In the genomic region with DNA sequence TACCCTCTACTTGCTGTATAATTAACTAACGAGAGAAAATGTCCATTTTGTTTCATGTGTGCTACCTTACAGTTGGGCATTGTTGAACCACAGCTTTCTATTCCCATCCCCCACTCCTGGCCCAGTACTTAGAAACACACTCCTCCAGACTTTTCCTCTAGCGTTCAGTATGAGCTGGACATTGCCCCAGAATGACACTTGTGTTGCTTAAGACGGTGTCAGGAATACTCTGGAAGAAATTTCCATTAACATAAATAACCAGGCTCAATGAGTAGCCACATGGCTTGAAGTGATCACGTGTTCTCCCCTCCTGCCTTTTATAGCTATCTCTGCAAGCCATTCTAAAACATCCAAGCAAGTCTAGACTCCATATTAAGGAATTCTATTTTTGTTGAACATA, we compare ENCODE assay signal across 11 mouse cellular contexts. TPM values are rescaled to one million over a fixed set of nuclear protein-coding genes. Genes with fewer than 3 reads are reported as not detected.
DNase-seq lines count a peak whose midpoint lies in the region; ATAC-seq and TF ChIP-seq lines count a peak whose summit lies in the region.
"Had no signal": no experiment of that assay in that cellular context is flagged by ENCODE, and none has a peak within 500 bp of the region (broad histone marks: within the 10 kb centered on the region; RNA-seq: fewer than 3 reads in every experiment).

No protein-coding gene starts in this region.

- H3K36me3 ChIP-seq in kidney, adult 2 months (ENCODE audit: control insufficient read depth, insufficient read depth, low read length): no peaks in the 10 kb centered on the region
- no peaks in the 10 kb centered on the region for H3K36me3 ChIP-seq in kidney, postnatal 0 days (ENCODE audit: insufficient read depth, low read length)

- H3K9me3 ChIP-seq in kidney, postnatal 0 days (replicated peaks; ENCODE audit: low read length): no peaks in the 10 kb centered on the region

- no peak for TF ChIP-seq POLR2A in kidney, adult 2 months (IDR thresholded peaks at IDR 0.05; ENCODE audit: low read depth, low read length)

- ATAC-seq in kidney, postnatal 0 days (replicated peaks; ENCODE audit: low FRiP score, low read depth): peak; percentile 52; the same call in 1 of the 2 replicates

- H3K9ac ChIP-seq in kidney, postnatal 0 days (ENCODE audit: low read depth, low read length): no peak overlapping the region

- DNase-seq in kidney, adult 2 months: peak; percentile 12
- DNase-seq in kidney, adult 18-20 months: no peak
- DNase-seq in fibroblast of lung, adult 2 months (ENCODE audit: low read depth): peak; percentile 59
- DNase-seq in kidney, postnatal 0 days (ENCODE audit: low spot score): peak; percentile 57
- DNase-seq in skeletal muscle tissue, adult 2 months (ENCODE audit: low read depth, low spot score): peak; percentile 43
- no peak for DNase-seq in urinary bladder, postnatal 25 days (ENCODE audit: low spot score)
- no peak for DNase-seq in left cerebral cortex, postnatal 36 days (ENCODE audit: low spot score in 2 of 2)
- DNase-seq: spleen, adult 18-20 months; thymus, postnatal 4 days had no signal

- intact Hi-C loops in left cerebral cortex, postnatal 36 days (cut with DNase I): no loop called here

- no peak overlapping the region for H3K4me3 ChIP-seq in kidney, adult 2 months (ENCODE audit: insufficient read depth, low read depth, low read length)
- no peak overlapping the region for H3K4me3 ChIP-seq in kidney, postnatal 0 days (replicated peaks; ENCODE audit: low read depth, low read length)

- no peak overlapping the region for H3K27ac ChIP-seq in kidney, adult 2 months (ENCODE audit: insufficient read depth, low read depth, low read length)
- H3K27ac ChIP-seq in kidney, postnatal 0 days: no peak overlapping the region

- TF ChIP-seq CTCF in kidney, adult 2 months (conservative IDR thresholded peaks at IDR 0.05; ENCODE audit: insufficient read depth, insufficient read length, low read depth, low read length): no peak
- TF ChIP-seq CTCF in kidney, postnatal 0 days (IDR thresholded peaks at IDR 0.05; ENCODE audit: low read depth): no peak

- no peaks in the 10 kb centered on the region for H3K4me1 ChIP-seq in kidney, adult 2 months (ENCODE audit: control insufficient read depth, insufficient read depth, low read length)
- no peaks in the 10 kb centered on the region for H3K4me1 ChIP-seq in kidney, postnatal 0 days (replicated peaks; ENCODE audit: insufficient read depth, low read length)

- WGBS in kidney, adult 2 months: 36% methylated on average over 4 of the region's 4 CpGs
- 40% methylated on average over 4 of the region's 4 CpGs for WGBS in kidney, postnatal 0 days

- H3K27me3 ChIP-seq in kidney, adult 2 months (replicated peaks; ENCODE audit: control insufficient read depth, insufficient read depth, low read length): no peaks in the 10 kb centered on the region
- no peaks in the 10 kb centered on the region for H3K27me3 ChIP-seq in kidney, postnatal 0 days (ENCODE audit: insufficient read depth, low read length)

- no peak overlapping the region for H3K4me2 ChIP-seq in kidney, postnatal 0 days (ENCODE audit: low read length)
- H3K4me2 ChIP-seq: liver, embryonic 11.5 days had no signal

RNA-seq across cellular contexts. Expression of a gene that starts 26.1 kb away (rescaled TPM):
- 0.37 and 0.47 TPM in 2 replicates for polyA plus RNA-seq in kidney, adult 2 months (2012; rRNA removed)
- 0.31 and 0.41 TPM in 2 replicates for polyA plus RNA-seq in kidney, postnatal 0 days (2015; fragmentation: Nextera tagmentation; extraction: Ambion mirVana)
- total RNA-seq in left cerebral cortex, postnatal 36 days (2021): under 1 TPM; 0.22 to 0.23 TPM
- total RNA-seq: neutrophil, adult 5-6 weeks had no signal

Comparison
In these comparisons a context has a peak if more than half of its experiments do, and no peak if none do; other contexts are left out.
1. DNase-seq: peak in kidney, adult 2 months (single experiment), fibroblast of lung, adult 2 months (single experiment), kidney, postnatal 0 days (single experiment) and skeletal muscle tissue, adult 2 months (single experiment); none in kidney, adult 18-20 months (single experiment), urinary bladder, postnatal 25 days (single experiment) and left cerebral cortex, postnatal 36 days (0 of 2).